Mouse (Mus musculus) megakaryocyte, embryonic 14.5 days (primary cell): ENCODE measurements around the gene Arhgap9. TPM values are rescaled to one million over a fixed set of nuclear protein-coding genes. Genes with fewer than 3 reads are reported as not detected.

Experiments
- H3K27me3 ChIP-seq: replicated peaks from 2 replicates; pipeline ENCODE3; 2012; ENCODE audit warnings: inconsistent platforms
- H3K36me3 ChIP-seq: replicated peaks from 2 replicates; pipeline ENCODE3; 2012; ENCODE audit warnings: low read length, inconsistent platforms, mixed read lengths
- H3K4me1 ChIP-seq: 2 replicates; pipeline ENCODE4 v1.6.1; 2012; ENCODE audit warnings: inconsistent platforms
- H3K4me3 ChIP-seq: replicated peaks from 2 replicates; pipeline ENCODE3; 2012; ENCODE audit warnings: moderate library complexity, mild to moderate bottlenecking, inconsistent platforms
- H3K9me3 ChIP-seq: 2 replicates; pipeline ENCODE4 v1.6.1; 2012; ENCODE audit warnings: inconsistent platforms
- FLI1 ChIP-seq: IDR thresholded peaks from 2 replicates; pipeline ENCODE4 v1.6.1; 2012; ENCODE audit warnings: low read length, inconsistent platforms, mixed read lengths
- GATA1 ChIP-seq: IDR thresholded peaks from 3 replicates; pipeline ENCODE4 v1.6.1; 2012; ENCODE audit warnings: mixed read lengths, low read length, inconsistent platforms, borderline replicate concordance
- polyA plus RNA-seq: library from polyadenylated mRNA; stranded (reverse); fragments of >175 nt; gene quantifications from 2 replicates; pipeline ENCODE4 v1.2.3, GENCODE M21; 2012; ENCODE audit warnings: low replicate concordance; ENCODE audit not compliant: insufficient read depth

Gene Arhgap9
- polyA plus RNA-seq, 1 experiment = 10.4 TPM

DNA sequence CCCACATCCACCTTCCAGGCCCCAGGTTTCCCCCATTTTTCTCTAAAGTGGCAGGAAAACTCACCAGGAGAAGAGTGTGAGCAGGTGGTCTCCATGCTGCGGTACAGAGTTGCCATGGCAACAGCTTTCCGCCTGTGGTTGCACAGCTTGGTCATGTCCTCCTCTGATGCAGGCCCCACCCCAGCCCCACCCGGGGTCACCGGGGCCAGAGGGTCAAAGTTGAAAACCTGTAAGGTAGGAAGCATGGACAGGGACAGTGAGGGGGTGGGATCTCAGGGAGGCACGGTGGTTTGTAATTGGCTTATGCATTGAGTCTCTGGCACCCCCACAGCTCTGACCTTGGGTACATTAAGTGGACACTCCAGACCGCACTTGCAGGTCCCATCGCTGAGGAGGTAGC, 35.0 kb upstream of the Arhgap9 start:
- H3K4me3 ChIP-seq = peak overlapping the region; percentile 97
- no peaks in the 10 kb centered on the region for H3K9me3 ChIP-seq
- TF ChIP-seq FLI1 = no peak
- TF ChIP-seq GATA1 = no peak
- H3K4me1 ChIP-seq = peaks cover 55% of the 10 kb centered on the region
- H3K27me3 ChIP-seq = no peaks in the 10 kb centered on the region
- H3K36me3 ChIP-seq = peaks cover 67% of the 10 kb centered on the region

DNA sequence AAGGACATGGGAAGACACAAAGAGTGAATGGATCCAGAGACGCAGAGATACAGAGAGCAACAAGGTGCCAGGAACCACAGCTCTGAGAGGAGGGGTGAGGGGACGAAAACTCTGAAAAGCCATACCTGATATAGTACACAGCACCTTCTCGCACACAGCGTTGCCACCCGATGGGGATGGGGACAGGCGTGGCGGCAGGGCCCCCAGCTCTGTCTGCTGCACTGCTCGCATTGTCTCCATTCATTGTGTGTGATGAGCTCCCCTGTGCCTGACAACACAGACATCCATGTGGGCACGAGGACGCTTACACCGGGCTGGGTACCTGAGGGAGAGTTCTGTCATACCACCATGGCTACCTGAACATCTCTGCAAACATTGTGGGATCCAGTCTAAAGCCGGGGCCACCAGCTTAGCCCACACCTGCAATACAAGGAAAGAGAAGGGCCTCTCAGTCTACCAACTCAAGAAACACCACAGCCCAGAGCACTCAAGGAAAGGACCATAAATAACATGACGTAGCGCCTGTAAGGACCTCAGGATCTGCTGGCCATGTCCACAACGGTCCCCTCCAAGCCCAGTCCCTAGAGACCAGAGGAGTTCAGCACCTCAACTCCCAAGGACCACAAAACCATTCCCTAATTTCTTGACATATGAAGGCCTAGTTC, 34.4 kb upstream of the Arhgap9 start:
- H3K4me3 ChIP-seq = peak overlapping the region; percentile 97
- peaks cover 61% of the 10 kb centered on the region for H3K4me1 ChIP-seq

DNA sequence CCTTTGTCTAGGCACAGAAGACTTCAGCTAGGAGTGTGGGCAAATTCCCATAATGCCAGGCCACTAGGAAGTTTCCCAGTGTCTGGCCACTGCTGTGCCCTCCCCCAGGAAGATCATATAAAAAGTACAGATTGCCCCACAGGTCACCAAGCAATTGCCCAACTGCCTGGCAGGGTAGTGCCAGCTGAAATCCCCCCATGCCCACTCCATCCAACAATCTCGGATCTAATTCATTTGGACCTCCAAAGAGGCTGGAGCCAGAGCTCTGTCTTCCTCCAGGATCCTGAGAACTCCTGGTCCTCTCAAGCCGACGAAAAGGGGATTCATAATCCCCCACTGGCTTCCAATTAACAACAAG, 33.8 kb upstream of the Arhgap9 start:
- peak overlapping the region; percentile 97 for H3K4me3 ChIP-seq
- TF ChIP-seq FLI1 (no peak), GATA1 (no peak)
- peaks cover 67% of the 10 kb centered on the region for H3K36me3 ChIP-seq
- no peaks in the 10 kb centered on the region for H3K9me3 ChIP-seq
- H3K4me1 ChIP-seq = peaks cover 62% of the 10 kb centered on the region
- H3K27me3 ChIP-seq = no peaks in the 10 kb centered on the region

More for the DNA sequence above, 34.4 kb upstream of the Arhgap9 start:
- Histone ChIP-seq H3K9me3 (no peaks in the 10 kb centered on the region), H3K27me3 (no peaks in the 10 kb centered on the region), H3K36me3 (peaks cover 67% of the 10 kb centered on the region)
- TF ChIP-seq GATA1 (no peak), FLI1 (no peak)

DNA sequence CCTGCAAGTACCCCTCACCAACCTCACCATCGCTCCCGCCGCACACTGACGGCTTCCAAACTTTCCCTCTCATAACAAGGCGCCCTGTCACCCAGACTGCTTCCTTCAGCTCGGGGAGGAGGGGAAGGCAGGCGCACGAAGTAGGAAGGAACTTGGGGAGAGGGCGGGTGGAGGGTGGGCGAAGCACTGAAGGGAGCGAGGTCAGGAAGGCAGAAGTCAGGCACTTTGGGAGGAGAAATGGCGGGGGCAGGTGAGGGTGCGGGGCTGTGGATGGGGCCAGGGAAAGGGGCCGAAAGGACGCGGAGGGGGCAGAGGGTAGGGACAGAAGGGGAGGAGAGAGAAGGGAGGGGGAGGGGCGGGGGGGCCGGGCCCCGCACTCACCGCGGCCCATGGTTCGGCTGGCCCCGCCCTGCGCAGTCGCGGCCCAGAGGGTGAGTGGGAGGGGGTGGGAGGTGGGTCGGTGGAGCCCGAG, 33.4 kb upstream of the Arhgap9 start:
- no peak for TF ChIP-seq GATA1
- no peak for TF ChIP-seq FLI1
- H3K4me1 ChIP-seq = peaks cover 67% of the 10 kb centered on the region
- H3K27me3 ChIP-seq = no peaks in the 10 kb centered on the region
- H3K36me3 ChIP-seq = peaks cover 67% of the 10 kb centered on the region
- H3K9me3 ChIP-seq = no peaks in the 10 kb centered on the region
- peak overlapping the region; percentile 97 for H3K4me3 ChIP-seq

DNA sequence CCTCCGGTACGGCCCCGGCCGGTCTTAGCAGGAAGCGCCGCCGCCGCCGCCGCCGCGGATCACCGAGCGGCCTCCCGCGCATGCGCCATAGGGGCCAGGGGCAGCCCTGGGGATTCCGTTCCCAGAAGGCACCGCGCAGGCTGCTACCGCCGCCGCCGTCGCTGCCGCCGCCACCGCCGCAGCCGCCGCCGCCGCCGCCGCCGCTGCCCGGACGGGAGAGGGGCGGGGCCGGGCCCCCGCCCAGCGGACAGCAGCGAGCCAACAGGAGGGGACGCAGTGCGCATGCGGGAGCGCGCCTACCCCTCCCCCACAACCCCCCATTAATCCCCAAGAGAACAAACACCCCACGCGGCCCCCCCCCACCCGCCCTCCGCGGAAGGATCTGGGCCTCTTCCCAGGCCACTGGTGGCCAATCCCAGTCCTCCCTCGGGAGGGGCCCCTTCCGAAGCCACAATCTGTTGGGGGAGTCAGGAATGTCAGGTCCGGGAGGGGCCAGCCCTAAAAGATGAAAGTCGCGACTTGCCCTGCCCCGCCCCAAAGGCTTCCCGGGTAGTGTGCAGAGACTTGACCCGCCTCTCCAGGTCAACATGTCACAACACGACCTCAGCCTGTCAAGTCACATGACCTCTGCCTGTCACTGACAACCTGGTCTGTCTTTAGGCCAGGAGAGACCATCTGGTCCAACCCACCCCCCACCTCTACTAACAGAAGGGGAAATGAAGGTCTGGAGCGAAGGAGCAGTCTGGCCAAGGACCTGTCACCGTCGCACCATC, 32.8 kb upstream of the Arhgap9 start, which contains the start of gene Mbd6:
Gene Mbd6, minus strand, starts transcription at position 219 of the 773 bp plus-strand sequence.
- TF ChIP-seq GATA1 = no peak
- H3K36me3 ChIP-seq = peaks cover 67% of the 10 kb centered on the region
- no peaks in the 10 kb centered on the region for H3K27me3 ChIP-seq
- peaks cover 71% of the 10 kb centered on the region for H3K4me1 ChIP-seq
- peak within 1 kb of the TSS; percentile 97 for H3K4me3 ChIP-seq
- H3K9me3 ChIP-seq = no peaks in the 10 kb centered on the region

DNA sequence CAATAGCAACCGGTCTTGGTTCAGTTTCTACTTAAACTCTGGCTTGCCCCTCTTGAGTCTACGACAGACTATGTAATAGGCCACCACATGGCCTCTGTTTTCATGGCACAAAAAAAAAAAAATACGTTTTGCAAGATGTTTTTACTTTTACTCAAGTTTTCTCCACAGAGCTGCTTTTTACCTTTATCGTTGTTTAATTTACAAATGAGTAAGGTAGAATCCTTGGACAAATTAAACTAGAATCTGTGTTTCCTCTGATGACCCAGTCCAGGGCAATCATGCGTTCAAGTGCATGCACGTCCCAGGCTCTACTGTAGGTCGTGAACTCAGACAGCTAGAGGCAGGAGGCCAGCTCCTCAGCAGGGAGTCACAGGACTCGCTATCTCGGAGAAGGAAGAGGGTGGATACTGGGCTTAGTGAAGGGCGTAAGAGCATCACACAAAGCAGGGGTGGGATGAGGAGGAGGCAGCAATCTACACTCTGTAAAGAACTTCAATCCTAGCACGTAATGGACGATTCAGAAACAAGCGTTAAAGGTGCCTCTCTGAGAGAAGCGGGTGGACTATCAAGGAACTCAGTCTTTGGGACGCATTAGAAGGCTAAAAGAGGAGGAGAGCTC, 32.1 kb upstream of the Arhgap9 start:
- Histone ChIP-seq H3K9me3 (no peaks in the 10 kb centered on the region), H3K4me1 (peaks cover 71% of the 10 kb centered on the region), H3K27me3 (no peaks in the 10 kb centered on the region), H3K36me3 (peaks cover 67% of the 10 kb centered on the region), H3K4me3 (peak overlapping the region; percentile 97)
- no peak for TF ChIP-seq FLI1
- no peak for TF ChIP-seq GATA1

DNA sequence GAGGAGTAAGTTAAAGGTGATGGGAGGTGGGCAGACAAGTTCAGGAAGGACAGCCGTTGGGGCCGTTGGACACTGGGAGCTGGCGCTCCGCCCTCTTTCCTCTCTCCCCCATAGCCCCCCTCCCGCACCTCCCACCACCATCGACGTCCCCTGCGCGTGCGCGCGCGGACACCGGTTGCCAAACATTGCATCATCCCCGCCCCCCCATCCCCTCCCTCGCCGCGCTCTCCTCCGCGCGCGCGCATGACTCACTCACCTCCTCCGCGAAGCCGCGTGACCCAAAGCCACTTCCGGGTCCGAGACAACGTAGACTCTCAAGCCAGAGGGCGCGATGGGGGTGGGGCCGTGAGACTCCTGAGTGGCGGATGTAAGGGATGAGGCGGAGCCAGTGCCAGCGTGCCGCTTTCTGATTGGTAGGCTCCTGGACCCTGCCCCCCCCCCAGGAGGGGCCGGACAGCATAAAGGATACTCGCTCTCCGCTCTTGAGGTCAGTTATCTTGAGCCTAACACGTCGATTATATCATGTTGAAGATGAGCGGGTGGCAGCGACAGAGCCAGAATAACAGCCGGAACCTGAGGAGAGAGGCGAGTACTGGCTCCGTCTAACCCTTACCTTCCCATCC, 31.3 kb upstream of the Arhgap9 start:
- TF ChIP-seq GATA1 = peak; percentile 64; the same call in 1 of the 3 replicates
- TF ChIP-seq FLI1 = no peak
- Histone ChIP-seq H3K9me3 (no peaks in the 10 kb centered on the region), H3K4me1 (peaks cover 71% of the 10 kb centered on the region), H3K36me3 (peaks cover 67% of the 10 kb centered on the region), H3K4me3 (peak overlapping the region; percentile 97), H3K27me3 (no peaks in the 10 kb centered on the region)

DNA sequence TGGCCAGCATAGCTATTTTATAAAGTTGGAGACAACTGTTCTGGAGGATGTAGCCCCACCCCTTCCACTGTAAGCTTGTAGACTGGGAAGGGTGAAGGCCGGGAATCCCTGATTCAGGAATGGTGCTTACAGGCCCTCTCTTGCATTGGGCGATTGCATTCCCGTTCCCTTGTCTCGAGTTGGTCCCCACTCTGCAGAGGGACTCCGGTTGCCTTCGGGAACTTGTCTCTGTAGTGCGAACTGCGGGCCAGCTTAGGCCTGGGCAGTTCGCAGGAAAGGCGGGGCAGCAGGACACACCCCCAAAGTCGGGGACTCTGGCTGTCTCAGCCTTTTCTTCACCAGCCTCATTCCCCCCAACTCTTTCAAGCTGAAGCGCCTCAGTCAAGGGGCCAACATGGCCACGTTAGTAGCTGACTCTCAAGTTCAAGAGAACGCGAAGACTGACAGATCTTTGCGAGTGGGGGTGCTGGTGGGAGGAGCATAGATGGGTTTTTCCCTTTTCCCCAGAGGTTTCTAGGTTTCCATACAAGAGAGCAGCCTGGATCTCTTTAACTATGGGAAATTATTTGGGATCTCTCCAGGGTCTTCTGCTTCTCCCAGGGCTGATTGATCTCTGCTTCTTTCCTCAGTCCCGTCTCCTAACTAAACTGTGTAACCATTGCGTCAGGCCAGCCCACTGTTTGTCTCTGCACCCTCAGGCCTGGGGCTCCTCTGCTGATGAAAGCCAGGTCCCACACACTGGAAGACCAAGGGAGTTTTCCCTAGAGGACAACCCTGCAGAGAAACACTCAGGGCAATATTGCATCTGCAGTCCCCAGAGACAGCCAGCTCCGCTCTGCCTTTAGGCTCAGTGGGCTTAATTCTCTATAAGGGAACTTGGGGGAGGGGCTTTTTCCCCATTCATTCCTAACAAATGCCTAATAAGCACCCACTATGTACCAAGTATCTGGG, 30.6 kb upstream of the Arhgap9 start:
- Histone ChIP-seq H3K4me1 (peaks cover 71% of the 10 kb centered on the region), H3K9me3 (no peaks in the 10 kb centered on the region), H3K27me3 (no peaks in the 10 kb centered on the region), H3K36me3 (peaks cover 67% of the 10 kb centered on the region), H3K4me3 (peak overlapping the region; percentile 97)
- TF ChIP-seq FLI1 (no peak), GATA1 (no peak)
